Mouse (Mus musculus) lung, postnatal 25 days (tissue): Measurements from ENCODE around the gene Ppp1r16b.

Experiments
- DNase-seq: peaks from one replicate; pipeline ENCODE4 v3.0.0; 2022; ENCODE audit warnings: low spot score

Ppp1r16b gene

GRCm38 (mm10) chr2:158665098-158665497 lies at the start of gene Ppp1r16b:
Gene Ppp1r16b (plus strand): TSS chr2:158665398.
- DNase-seq = no peak

GRCm38 (mm10) chr2:158615702-158616101 lies 49.5 kb upstream of the Ppp1r16b start:
- DNase-seq = no peak

GRCm38 (mm10) chr2:158616296-158616695 lies 48.9 kb upstream of the Ppp1r16b start:
- DNase-seq = no peak

- no peak for DNase-seq
Measured at GRCm38 (mm10) chr2:158616790-158617189, 48.4 kb upstream of the Ppp1r16b start.

GRCm38 (mm10) chr2:158624718-158625222 lies 40.4 kb upstream of the Ppp1r16b start, which contains the start of gene Actr5:
Gene Actr5 (plus strand): TSS chr2:158624888.
- peak; percentile 94 for DNase-seq

GRCm38 (mm10) chr2:158625231-158625630 lies 40.0 kb upstream of the Ppp1r16b start:
- DNase-seq = no peak

- DNase-seq = no peak
Measured at GRCm38 (mm10) chr2:158625697-158626096, 39.5 kb upstream of the Ppp1r16b start.

GRCm38 (mm10) chr2:158628858-158629257 lies 36.3 kb upstream of the Ppp1r16b start:
- DNase-seq = no peak

- DNase-seq = peak; percentile 19
Measured at GRCm38 (mm10) chr2:158629414-158629813, 35.8 kb upstream of the Ppp1r16b start.

GRCm38 (mm10) chr2:158631873-158632272 lies 33.3 kb upstream of the Ppp1r16b start:
- DNase-seq = no peak

GRCm38 (mm10) chr2:158641869-158642268 lies 23.3 kb upstream of the Ppp1r16b start:
- peak; percentile 61 for DNase-seq

- DNase-seq = no peak
Measured at GRCm38 (mm10) chr2:158642587-158642986, 22.6 kb upstream of the Ppp1r16b start.

- no peak for DNase-seq
Measured at GRCm38 (mm10) chr2:158643791-158644190, 21.4 kb upstream of the Ppp1r16b start.

- no peak for DNase-seq
Measured at GRCm38 (mm10) chr2:158651159-158651908, 13.9 kb upstream of the Ppp1r16b start.

- peak; percentile 77 for DNase-seq
Measured at GRCm38 (mm10) chr2:158652985-158653384, 12.2 kb upstream of the Ppp1r16b start.

- DNase-seq = peak; percentile 78
Measured at GRCm38 (mm10) chr2:158654717-158655116, 10.5 kb upstream of the Ppp1r16b start.

- peak; percentile 45 for DNase-seq
Measured at GRCm38 (mm10) chr2:158655806-158656205, 9.4 kb upstream of the Ppp1r16b start.

- DNase-seq = peak; percentile 69
Measured at GRCm38 (mm10) chr2:158658822-158659221, 6.4 kb upstream of the Ppp1r16b start.

- DNase-seq = no peak
Measured at GRCm38 (mm10) chr2:158659346-158659745, 5.9 kb upstream of the Ppp1r16b start.

GRCm38 (mm10) chr2:158666071-158666800 lies 1.0 kb downstream of the Ppp1r16b start:
- DNase-seq = peak; percentile 72

- DNase-seq = peak; percentile 60
Measured at GRCm38 (mm10) chr2:158667022-158667670, 1.9 kb downstream of the Ppp1r16b start.

GRCm38 (mm10) chr2:158667671-158668432 lies 2.7 kb downstream of the Ppp1r16b start:
- DNase-seq = no peak
